Mouse (Mus musculus) CD4-positive, CD25-positive, alpha-beta regulatory T cell (primary cell): Measurements from ENCODE around the gene Olfr703. TPM values are rescaled to one million over a fixed set of nuclear protein-coding genes. Genes with fewer than 3 reads are reported as not detected.

Experiments
- polyA plus RNA-seq: library from polyadenylated mRNA; unstranded; fragments of 100-300 nt; shearing (Covaris generic); gene quantifications from one replicate; pipeline ENCODE4 v1.2.1, GENCODE M21; 2017

Gene Olfr703
- polyA plus RNA-seq: not detected

DNA sequence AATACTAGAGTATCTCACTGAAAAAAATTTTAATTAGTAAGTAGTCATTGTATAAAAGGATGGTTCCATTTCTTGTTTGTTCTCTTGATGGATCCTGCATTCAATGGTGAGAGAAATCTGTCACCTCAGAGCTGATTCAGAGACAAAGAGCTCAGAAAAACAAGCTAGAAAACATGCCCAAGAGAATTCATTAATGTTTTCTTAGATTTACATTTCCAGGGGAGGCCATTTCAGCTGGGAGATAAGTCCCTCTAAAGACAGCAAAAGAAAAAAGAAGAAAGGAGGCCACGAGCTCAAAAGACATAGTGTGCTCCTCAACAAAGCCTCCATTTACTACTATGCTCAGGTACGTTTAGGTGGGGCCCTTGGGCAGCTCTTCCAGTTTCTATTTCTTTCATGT is at the start of gene Olfr703:
Gene Olfr703 (plus strand): TSS at position 301 of the 400 bp plus-strand sequence.

GRCm38 (mm10) chr7:106808734-106809133 is 34.4 kb upstream of the Olfr703 start, which contains the start of gene Olfr700:
Gene Olfr700, minus strand, starts transcription at chr7:106808834.

DNA sequence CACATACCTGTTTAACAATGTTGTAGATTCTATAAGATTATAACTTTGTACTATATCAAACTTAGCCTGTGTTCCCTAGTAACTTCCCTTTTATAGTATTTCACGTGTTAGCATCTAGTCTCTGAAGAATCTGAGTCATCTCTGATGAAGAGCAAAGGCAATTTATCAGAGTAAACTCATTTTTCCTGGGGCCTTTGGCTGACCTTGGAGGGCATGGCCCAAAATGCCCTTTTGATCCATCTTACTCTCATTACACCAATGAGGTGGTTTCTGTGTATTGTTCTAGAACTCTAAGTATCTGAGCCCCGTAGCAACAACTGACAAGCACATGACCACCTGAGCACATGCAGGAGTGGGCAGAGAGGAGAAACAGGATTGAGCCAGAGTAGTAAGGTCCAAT is 29.3 kb upstream of the Olfr703 start, which contains the start of gene Olfr701:
Gene Olfr701 (plus strand): TSS at position 301 of the 400 bp plus-strand sequence.

DNA sequence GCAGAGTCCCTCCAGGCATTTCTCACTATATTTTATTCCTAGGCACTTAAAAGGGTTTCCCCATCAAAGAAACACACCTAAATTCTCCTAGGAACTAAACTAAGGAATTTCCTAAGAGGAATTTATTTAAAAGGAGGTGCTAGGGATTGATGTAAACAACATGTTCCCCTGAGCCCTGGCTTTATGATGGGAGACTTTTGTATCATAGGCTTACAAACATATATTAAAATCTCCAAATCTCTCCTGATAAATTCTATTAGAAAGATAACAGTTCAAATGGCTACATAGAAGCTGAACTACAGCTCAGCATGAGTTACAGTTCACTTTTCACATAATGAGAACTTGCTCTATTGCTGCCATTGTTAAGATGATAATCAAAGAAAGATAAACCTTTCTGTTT is 9.4 kb upstream of the Olfr703 start, which contains the start of gene Olfr702:
Gene Olfr702 (minus strand): TSS at position 101 of the 400 bp plus-strand sequence.

DNA sequence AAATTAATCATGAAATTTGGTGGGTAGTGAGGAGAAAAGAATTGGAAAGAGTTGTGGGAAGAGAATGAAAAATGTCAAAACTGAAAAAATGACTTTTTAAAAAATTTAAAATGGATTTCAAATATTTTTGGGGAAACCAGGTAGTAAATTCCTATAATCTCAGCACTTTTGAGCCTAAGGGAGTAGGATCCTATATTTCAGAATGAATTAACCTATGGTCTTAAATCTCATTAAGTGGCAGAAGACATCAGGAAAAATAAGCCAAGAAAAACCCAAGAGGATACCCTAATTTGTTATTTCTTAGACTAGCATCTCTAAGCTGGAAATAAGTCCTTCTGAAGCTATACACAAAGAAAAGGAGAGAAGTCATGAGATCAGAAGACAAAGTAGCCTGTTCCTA is 19.7 kb downstream of the Olfr703 start, which contains the start of gene Olfr704:
Gene Olfr704 (plus strand): TSS at position 301 of the 400 bp plus-strand sequence.

GRCm38 (mm10) chr7:106876791-106877190 is 33.6 kb downstream of the Olfr703 start, which contains the start of gene Olfr705:
Gene Olfr705, minus strand, starts transcription at chr7:106876891.

GRCm38 (mm10) chr7:106888062-106888461 is 44.9 kb downstream of the Olfr703 start, which contains the start of gene Olfr706:
Gene Olfr706, minus strand, starts transcription at chr7:106888162.

Other genes starting within 250 kb of the Olfr703 start
- 0.05 TPM for gene Olfr693, start 162.8 kb upstream of the Olfr703 start, polyA plus RNA-seq
- gene Olfr694, start 151.5 kb upstream of the Olfr703 start, polyA plus RNA-seq: 0.04 TPM
- not detected for gene Olfr695, start 127.0 kb upstream of the Olfr703 start, polyA plus RNA-seq
- not detected for gene Olfr697, start 100.9 kb upstream of the Olfr703 start, polyA plus RNA-seq
- not detected for gene Olfr698, start 88.0 kb upstream of the Olfr703 start, polyA plus RNA-seq
- not detected for gene Olfr699, start 50.2 kb upstream of the Olfr703 start, polyA plus RNA-seq
- gene Olfr700, start 34.5 kb upstream of the Olfr703 start, polyA plus RNA-seq: not detected
- gene Olfr701, start 29.2 kb upstream of the Olfr703 start, polyA plus RNA-seq: not detected
- gene Olfr702, start 9.5 kb upstream of the Olfr703 start, polyA plus RNA-seq: not detected
- gene Olfr704, start 19.8 kb downstream of the Olfr703 start, polyA plus RNA-seq: not detected
- not detected for gene Olfr705, start 33.5 kb downstream of the Olfr703 start, polyA plus RNA-seq
- gene Olfr706, start 44.8 kb downstream of the Olfr703 start, polyA plus RNA-seq: not detected
- gene Olfr707, start 57.9 kb downstream of the Olfr703 start, polyA plus RNA-seq: not detected
- gene Olfr1532-ps1, start 64.6 kb downstream of the Olfr703 start, polyA plus RNA-seq: not detected
- gene Olfr709-ps1, start 88.9 kb downstream of the Olfr703 start, polyA plus RNA-seq: not detected
- gene Olfr710, start 105.0 kb downstream of the Olfr703 start, polyA plus RNA-seq: not detected
- 0.19 TPM for gene Olfr6, start 120.6 kb downstream of the Olfr703 start, polyA plus RNA-seq
- not detected for gene Olfr711, start 132.1 kb downstream of the Olfr703 start, polyA plus RNA-seq
- gene Olfr2, start 162.7 kb downstream of the Olfr703 start, polyA plus RNA-seq: not detected
- not detected for gene Olfr713, start 187.8 kb downstream of the Olfr703 start, polyA plus RNA-seq
- not detected for gene Olfr714, start 227.6 kb downstream of the Olfr703 start, polyA plus RNA-seq
- not detected for gene Olfr17, start 249.9 kb downstream of the Olfr703 start, polyA plus RNA-seq